Mouse (Mus musculus): Measurements from ENCODE around the gene Chrnb1.

DNA sequence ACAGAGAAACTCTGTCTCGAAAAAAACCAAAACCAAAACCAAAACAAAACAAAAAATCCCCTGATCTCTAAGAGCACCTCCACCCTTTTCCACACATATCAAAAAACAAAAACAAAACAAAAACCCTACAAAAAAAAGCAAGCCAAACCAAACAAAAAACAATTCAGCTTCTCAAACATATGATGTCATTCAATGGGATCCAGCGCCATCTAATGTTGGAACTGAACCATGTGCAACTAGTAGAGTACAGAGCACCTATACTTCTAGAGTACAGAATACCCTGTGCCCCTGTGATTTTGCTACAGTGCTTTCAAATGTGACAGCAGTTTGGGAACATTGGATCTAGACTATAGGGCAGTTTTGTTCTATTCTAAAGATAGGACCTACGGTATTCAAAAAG, 41.0 kb downstream of the Chrnb1 start:
- no peak for TF ChIP-seq E2F4 (IDR thresholded peaks at IDR 0.05; ENCODE audit: borderline replicate concordance, low read depth, low read length)
- TF ChIP-seq HCFC1 (IDR thresholded peaks at IDR 0.05; ENCODE audit: low read depth, low read length): no peak
